Mouse (Mus musculus): Measurements from ENCODE around the gene Tgfbr2.

Gene Tgfbr2

GRCm38 (mm10) chr9:116160067-116160466 lies 15.1 kb downstream of the Tgfbr2 start:
- DNase-seq (ENCODE audit: low read depth, low spot score) = no peak

GRCm38 (mm10) chr9:116156501-116156900 lies 18.7 kb downstream of the Tgfbr2 start:
- no peak for DNase-seq (ENCODE audit: low read depth, low spot score)

- DNase-seq (ENCODE audit: low read depth, low spot score) = no peak
Observed at GRCm38 (mm10) chr9:116152878-116153277, 22.3 kb downstream of the Tgfbr2 start.

- no peak for DNase-seq (ENCODE audit: low read depth, low spot score)
Observed at GRCm38 (mm10) chr9:116150725-116151396, 24.3 kb downstream of the Tgfbr2 start.

GRCm38 (mm10) chr9:116148809-116149208 lies 26.4 kb downstream of the Tgfbr2 start:
- DNase-seq (ENCODE audit: low read depth, low spot score) = no peak

- DNase-seq (ENCODE audit: low read depth, low spot score) = no peak
Observed at GRCm38 (mm10) chr9:116146235-116146634, 28.9 kb downstream of the Tgfbr2 start.

- peak; percentile 27 for DNase-seq (ENCODE audit: low read depth, low spot score)
Observed at GRCm38 (mm10) chr9:116145231-116145641, 29.9 kb downstream of the Tgfbr2 start.

- DNase-seq (ENCODE audit: low read depth, low spot score) = no peak
Observed at GRCm38 (mm10) chr9:116140422-116140821, 34.7 kb downstream of the Tgfbr2 start.

GRCm38 (mm10) chr9:116139549-116139948 lies 35.6 kb downstream of the Tgfbr2 start:
- no peak for DNase-seq (ENCODE audit: low read depth, low spot score)

- peak; percentile 77 for DNase-seq (ENCODE audit: low read depth, low spot score)
Observed at GRCm38 (mm10) chr9:116138595-116139134, 36.5 kb downstream of the Tgfbr2 start.

- peak; percentile 52 for DNase-seq (ENCODE audit: low read depth, low spot score)
Observed at GRCm38 (mm10) chr9:116137645-116138044, 37.5 kb downstream of the Tgfbr2 start.

GRCm38 (mm10) chr9:116136811-116137210 lies 38.3 kb downstream of the Tgfbr2 start:
- DNase-seq (ENCODE audit: low read depth, low spot score) = peak; percentile 67

- no peak for DNase-seq (ENCODE audit: low read depth, low spot score)
Observed at GRCm38 (mm10) chr9:116136146-116136545, 39.0 kb downstream of the Tgfbr2 start.

GRCm38 (mm10) chr9:116134488-116134887 lies 40.7 kb downstream of the Tgfbr2 start:
- peak; percentile 30 for DNase-seq (ENCODE audit: low read depth, low spot score)

- peak; percentile 26 for DNase-seq (ENCODE audit: low read depth, low spot score)
Observed at GRCm38 (mm10) chr9:116133312-116133980, 41.7 kb downstream of the Tgfbr2 start.

GRCm38 (mm10) chr9:116128886-116129285 lies 46.3 kb downstream of the Tgfbr2 start:
- DNase-seq (ENCODE audit: low read depth, low spot score) = no peak

GRCm38 (mm10) chr9:116128311-116128710 lies 46.8 kb downstream of the Tgfbr2 start:
- no peak for DNase-seq (ENCODE audit: low read depth, low spot score)

- DNase-seq (ENCODE audit: low read depth, low spot score) = no peak
Observed at GRCm38 (mm10) chr9:116126494-116126893, 48.7 kb downstream of the Tgfbr2 start.

GRCm38 (mm10) chr9:116122969-116123589 lies 52.1 kb downstream of the Tgfbr2 start:
- peak; percentile 81 for DNase-seq (ENCODE audit: low read depth, low spot score)

GRCm38 (mm10) chr9:116122544-116122943 lies 52.6 kb downstream of the Tgfbr2 start:
- no peak for DNase-seq (ENCODE audit: low read depth, low spot score)

- no peak for DNase-seq (ENCODE audit: low read depth, low spot score)
Observed at GRCm38 (mm10) chr9:116121472-116121871, 53.7 kb downstream of the Tgfbr2 start.

GRCm38 (mm10) chr9:116119990-116120389 lies 55.2 kb downstream of the Tgfbr2 start:
- no peak for DNase-seq (ENCODE audit: low read depth, low spot score)
